Mouse (Mus musculus) yolk sac, embryonic 10.5 days (tissue): ENCODE results near the gene Slc29a1.

Experiments used
- DNase-seq: peaks from one replicate; pipeline ENCODE4 v3.0.0-alpha.2; 2017; ENCODE audit warnings: low spot score

Gene Slc29a1

DNA sequence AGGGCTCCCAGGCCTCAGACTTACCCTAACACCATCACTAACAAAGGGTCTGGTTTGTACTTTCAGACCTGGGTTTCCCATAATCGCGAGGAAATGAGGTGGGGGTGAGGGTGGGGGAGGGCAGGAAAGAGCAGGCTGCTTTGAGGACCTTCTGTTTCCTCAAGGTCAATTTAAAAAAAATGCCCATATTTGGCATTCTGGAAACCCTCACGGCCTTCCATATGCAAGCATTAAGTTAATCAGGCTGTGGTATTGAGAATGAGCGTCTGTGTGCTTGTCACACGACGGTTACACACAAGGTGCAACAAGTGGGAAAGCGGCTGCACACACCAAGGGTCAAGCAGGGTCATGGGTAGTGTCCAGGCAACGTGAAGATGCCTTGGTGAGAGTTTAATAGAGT lies 12.6 kb upstream of the Slc29a1 start:
- DNase-seq: no peak

DNA sequence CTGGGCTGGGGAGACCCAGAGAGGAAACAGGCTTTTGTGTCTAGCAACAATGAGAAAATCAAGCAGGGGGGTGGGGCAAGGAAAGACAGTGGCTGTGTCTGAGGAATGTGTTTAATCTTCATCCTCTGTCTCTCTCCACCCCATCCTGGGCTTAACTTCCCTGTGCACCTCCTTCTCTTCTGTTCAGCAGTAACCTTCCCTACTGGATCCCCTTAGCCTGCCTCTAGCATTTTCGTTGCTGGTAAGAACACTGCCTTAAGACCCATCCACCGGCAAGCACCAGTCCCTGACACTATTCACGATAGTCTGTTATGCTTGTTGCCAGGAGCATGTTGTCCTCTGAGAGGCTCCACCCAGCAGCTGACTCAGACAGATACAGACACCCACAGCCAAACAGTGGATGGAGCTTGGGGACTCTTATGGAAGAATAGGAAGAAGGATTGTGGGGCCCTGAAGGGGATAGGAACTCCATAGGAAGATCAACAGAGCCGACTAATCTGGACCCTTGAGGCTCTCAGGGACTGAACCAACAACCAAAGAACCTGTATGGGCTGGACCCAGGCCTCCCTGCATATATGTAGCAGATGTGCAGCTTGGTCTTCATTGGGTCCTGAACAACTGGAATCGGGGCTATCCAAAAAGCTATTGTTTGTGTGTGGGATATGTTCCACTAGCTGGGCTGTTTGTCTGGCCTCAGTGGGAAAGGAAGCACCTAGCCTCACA lies 10.9 kb upstream of the Slc29a1 start:
- no peak for DNase-seq

DNA sequence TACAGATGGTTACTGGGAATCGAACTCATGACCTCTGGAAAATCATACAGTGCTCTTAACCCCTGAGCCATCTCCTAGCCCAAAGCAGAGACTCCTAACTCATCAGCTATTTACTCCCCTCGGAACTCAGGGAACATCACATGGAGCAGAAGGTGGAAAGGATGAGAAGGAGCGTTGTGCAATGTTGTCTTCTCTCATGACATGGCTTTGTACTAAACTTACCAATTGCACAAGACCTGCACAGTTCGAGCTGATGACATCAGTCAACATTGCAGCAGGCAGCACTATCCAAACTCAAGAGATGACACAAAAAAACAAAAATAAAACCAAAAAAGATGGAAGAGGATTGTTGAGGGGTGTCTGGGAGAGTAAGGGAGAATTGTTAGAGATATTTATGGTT lies 9.0 kb upstream of the Slc29a1 start:
- DNase-seq: no peak

DNA sequence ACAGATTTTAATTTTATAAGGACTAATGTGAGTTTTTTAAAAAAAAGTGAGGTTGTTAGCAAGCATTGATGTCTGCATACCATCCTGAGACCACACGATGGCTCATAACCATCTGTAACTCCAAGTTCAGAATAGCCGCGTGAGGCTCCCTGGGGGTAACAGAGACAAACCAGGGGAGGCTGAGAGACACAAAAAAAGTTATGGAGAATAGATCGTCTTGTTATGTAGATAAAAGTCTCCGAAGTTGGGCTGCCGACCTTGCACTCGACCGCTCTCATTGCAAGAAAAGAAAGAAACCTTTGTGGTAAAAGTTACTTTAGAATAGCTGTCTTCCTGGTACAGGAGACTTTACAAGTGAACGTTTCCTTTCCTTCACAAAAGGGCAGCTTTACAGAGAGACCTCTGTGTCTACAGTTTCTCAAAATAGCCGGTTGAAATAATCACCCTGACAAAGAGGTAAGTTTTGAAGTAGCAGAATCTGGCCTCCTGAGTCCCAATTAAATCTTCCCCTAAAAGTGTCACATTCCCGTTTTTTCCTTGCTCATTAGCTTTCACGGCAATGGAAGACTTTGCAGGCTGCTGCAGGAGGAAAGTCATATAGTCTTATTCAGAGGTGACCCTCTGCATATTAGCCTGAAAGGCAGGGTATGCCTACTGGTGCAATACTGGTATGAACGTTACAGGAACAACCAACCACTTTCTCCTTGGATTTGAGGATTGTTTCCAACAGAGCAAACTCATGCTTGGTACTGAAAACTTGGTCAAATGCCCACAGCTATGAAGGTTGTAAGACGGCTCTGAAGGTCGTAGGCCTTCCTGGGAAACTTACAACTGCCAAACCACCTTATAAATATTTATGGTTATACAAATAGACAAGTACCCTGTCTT lies 7.8 kb upstream of the Slc29a1 start:
- no peak for DNase-seq

DNA sequence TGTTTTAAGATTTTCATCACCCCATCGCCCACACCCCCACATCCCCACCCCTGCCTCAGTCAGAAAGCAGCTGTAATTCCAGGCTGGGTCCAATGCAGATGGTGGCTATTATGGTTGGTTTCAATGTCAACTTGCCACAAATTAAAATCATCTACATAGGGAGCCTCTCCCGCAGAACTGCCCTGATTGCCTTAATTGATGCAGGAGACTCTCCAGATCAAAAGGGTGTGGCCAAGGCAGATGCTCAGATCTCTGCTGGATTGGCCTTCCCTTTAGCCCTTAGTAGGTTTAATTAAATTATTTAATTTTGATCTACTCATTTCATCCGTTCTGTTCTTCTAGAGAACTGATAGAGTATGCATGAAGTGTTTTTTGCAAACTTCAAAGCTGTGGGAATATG lies 3.6 kb upstream of the Slc29a1 start:
- no peak for DNase-seq

DNA sequence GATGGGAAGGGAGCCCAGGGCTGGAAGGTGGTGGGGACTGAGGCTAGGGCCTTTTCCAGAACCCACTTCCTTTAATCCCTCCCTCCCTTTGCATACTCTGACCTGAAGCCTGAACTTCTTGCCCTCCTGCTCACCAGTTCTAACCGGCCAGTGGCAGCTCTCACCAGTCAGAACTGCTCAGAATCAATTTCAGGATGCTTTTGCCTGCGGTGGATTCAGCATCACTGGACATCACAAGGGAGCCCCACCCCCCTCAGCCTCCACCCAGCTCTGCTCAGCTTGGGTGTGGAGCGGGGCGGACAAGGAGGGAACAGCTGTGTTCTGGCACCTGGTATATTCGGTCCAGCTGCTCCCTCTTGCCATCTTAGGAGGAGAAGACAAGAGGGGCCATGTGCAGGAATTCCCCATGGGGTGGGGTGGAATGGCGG lies 2.5 kb upstream of the Slc29a1 start, which contains the start of gene Mymx:
Gene Mymx (minus strand): TSS at position 226 of the 428 bp plus-strand sequence.
- DNase-seq: no peak

DNA sequence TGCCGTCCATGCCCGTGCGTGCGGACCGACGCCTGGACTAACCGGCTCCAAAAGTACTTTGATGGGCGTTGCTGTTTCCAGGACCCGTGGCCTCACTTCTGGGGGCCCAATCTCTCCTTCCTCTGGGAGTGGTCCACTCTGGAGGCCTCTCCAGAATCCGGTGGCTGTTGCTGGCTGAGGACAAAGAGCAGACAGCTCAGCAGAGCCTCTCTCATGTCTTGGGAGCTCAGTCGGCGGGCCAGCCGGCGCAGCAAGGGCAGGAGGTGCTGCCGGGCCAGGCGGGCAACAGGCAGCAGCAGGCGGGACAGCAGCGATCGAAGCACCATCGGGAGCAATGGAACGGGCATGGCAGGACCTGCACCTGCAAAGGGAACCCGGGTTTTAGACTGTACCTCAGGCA lies 1.9 kb upstream of the Slc29a1 start:
- DNase-seq: no peak

DNA sequence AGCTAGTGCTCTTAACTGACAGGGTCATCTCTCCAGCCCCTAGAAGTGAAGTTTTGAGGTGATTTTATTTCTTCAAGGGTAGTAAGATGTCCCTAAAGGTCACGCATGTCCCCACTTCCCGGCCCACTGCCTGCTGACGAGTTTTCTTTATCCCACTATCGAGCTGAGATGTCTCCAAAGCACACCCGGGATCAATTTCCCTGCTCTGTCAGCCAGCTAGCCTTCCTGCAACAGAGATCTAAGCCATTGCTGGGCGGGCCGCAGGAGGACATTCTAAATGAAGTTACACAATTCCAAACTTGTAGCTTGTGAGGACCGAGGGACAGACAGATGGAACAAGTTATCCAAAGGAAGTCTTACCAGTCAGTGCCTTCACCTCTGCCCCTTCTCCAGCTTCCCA lies 861 bp upstream of the Slc29a1 start:
- DNase-seq: no peak

DNA sequence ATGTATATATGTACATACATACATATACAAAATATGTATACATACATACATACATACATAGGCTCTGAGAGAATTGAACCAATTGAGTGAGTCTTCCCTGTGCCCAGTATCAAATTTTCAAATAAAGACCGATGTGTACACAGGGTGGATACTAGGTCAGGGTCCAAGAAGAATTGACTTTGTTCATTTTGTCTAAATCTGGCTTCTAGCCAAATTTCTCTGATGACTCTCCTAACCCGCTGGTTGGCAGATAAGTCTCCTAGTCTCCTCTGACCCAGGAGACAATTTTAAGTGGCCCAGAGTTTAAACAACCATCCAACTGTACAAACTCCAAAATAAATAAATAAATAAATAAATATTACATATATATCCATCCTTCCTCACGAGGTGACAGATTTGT lies 515 bp downstream of the Slc29a1 start:
- DNase-seq: no peak

DNA sequence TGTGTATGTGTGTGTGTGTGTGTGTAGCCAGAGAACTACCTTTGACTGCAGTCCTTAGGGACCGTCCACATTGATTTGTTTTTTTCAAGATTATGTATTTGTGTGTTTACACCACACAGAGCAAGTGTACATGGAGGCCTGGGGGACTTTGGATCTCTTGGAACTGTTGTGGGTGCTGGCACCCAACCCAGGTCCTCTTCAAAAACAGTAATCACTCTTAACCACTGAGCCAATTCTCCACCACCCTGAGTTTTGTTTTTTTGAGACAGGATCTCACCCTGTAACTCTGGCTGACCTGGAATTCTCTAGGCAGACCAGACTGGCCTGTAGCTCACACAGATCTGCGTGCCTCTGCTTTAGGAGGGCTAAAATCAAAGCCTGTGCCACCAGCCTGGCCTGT lies 1.0 kb downstream of the Slc29a1 start:
- DNase-seq: no peak

DNA sequence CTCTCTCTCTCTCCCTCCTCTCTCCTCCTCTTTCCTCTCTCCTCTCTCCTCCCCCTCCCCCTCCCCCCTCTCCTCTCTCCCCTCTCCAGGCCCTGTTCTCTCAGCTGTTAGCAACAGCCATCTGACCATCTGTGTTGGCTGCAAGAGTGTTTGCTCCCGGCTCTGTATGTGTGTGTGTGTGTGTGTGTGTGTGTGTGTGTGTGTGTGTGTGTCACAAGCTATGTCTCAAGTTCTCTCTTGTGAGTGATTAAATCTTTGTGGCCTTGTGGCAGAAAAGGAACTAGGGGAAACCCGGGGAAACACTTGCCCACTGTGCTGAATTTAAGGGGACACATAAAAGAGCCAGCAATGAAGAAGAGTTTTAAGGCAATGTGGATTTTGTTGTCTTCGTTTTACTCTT lies 1.6 kb downstream of the Slc29a1 start:
- no peak for DNase-seq

DNA sequence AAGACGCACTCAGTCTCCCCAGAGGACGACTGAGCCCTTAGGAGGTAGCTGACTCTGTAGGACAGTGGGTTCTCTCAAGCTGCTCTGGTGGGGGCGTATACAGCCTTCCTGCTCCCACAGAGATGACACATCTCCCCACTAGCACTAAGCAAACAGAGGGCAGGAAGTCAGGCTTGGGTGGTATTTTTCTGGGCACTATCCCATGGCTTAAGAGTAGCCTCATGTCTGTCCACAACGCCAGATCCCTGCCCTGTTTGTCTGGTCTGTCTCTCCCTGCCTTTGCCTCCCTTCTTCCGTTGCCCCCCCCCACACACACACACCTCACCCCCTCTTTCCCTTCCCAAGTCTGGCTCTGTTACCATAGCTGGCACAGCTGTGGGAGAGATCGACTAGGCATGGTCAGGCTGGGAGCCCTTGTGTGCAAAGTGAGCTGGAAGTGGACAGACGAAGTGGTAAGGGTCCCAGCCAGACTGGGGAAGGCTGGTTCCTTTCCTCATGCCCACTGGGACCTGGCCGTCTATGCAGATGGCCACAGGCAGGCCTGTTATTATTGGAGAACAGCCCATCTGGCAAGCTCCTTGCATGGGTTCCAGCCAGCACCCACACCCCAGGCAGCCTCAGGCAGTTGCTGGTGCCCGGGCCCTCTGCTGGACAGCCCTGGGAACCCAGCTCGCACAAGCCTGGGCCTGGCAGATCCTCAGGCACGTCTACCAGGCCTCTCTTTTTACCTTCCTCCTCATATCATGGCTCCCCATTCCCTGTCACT lies 2.6 kb downstream of the Slc29a1 start:
- DNase-seq: no peak

DNA sequence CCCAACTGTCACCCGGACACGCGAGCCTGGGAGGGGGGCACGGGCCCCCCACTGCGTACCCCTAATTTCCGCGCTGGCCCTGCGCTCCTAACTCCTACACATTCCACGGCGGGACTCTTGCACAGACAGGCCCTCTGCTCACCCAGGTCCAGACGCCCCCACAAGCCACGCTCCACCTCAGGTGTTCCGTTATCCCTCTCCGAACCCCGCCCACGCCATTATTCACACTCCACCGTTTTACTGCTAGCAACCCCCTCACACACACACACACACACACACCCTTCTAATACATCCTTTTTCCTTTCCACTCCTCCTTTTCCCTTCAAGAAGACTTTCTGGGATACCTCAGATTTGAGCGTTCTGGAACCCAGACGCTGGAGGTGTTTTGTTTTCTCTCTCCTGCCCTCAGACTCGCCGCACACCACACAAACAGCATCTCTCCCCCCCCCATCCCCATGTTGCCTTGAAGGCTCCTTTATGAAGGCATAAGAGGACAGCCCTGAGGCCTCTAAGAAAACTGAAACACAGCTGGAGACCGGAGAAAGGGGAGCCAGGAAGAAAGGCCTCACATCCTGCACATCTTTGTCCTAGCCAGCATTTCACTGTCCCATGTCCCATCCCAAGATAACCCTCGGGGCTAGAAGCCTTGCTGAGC lies 3.5 kb downstream of the Slc29a1 start:
- no peak for DNase-seq

DNA sequence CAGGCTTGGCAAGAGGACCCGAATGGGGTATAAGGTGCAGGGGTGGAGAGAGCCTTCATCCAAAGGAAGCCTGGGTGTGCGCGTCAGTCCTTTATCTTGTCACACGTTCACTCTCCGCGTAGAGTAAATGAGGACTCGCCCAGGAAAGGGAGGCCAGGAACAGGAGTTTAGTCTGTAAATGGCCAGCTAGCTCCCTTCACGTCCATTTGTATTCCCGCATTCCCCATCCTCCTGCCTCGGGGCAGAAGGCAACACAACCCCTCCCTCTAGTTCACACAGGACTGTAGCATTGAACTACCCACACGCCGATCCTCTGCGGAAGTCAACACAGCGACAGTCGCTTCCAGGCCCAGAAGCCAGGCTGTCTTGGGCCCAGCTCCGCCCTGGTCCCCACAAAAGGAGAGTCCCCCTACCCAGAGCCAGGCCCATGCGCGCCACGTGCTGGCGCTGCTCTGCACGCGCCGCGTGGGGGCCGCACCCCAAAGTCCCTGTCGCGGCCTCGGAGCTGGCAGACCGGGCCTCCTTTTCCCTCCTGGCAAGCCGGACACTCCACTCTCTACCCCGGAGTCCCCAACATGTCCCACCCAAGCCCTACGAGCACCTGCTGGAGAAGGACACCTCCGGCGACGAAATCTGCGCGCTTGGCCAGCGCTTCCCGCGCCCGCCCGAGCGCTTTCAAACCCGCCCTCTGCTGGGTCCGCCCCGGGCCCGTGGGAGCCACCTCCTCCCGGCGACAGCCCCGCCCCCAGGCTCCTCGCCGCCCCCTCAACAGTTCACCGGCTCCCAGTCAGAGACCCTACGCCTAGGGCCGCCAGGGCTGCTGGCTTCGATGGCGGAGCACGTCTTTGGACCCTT lies 4.3 kb downstream of the Slc29a1 start:
- peak; percentile 73 for DNase-seq

DNA sequence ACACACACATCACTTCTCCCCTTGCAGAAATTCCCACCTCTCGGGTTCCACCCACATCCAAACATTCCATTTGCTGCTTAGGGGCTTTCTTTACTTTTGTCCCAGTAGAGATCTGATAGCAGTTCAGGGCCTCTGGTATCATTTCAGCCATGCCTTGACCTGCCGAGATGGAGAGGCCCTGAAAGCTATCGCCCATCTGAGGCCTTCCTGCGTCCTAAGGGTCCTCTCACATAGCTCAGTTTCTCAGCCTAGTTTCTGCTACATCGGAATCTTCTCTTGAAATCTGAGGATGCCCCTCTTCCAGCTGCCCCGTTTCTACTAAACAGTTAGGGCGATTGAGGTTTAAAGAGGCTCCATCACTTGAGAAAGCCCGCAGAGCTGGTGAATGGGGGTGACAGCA lies 5.2 kb downstream of the Slc29a1 start:
- no peak for DNase-seq

DNA sequence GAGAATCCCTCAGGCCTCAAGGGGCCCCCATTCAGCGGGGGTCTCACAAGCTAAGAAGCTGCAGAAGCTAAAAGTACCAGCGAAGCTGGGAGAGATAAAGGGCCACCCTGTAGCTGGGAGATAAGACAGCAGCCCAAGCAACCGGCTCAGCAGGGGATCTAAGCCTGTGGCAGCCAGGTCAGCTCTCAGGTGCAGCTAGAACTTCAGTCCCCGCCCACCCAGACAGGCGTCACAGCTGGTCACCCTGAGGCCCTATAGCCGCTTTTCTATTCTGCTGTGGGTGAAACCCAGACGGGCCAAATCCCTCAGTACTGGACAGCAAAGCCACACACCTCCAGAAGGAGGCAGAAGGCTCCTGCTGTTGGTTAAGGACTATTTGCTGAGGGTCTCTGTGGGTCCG lies 5.9 kb downstream of the Slc29a1 start:
- DNase-seq: peak; percentile 53

DNA sequence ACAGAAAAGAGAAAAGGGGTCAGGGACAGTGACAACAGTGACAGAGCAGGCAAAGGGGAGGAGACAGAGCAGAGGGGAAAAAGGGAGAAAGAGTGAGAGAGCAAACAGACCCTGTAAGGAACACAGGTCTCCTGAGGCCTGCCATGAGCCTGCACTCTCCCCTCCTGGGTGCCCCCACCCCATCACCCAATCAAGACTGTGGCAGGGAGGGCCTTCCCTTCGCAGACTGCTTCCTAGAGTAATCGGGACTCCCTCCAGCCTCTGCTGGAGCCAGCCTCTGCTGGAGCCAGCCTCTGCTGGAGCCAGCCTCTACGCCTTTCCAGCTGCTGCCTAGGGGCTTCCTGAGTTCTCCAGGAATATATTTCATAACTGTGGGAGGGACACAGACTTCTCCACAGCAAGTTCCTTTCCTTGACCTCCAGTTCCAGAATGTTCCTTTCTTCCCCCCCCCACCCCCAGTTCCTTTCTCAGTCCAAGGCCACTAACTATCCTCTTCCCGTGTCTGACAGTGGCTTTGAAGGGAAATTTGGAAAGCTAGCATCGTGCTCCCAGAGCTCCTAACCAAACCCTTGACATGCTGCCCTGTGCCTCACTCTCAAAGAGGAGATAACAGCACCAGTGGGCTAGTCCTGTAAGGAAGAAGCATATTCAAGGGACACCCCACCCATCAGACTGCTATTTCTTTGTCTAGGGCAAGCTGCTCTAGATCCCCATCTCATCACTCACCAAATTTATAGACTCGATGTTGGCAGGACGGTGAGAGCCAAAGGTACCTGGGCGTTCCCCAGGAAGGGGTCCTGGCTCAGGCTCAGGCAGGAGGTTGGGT lies 6.6 kb downstream of the Slc29a1 start:
- DNase-seq: no peak

DNA sequence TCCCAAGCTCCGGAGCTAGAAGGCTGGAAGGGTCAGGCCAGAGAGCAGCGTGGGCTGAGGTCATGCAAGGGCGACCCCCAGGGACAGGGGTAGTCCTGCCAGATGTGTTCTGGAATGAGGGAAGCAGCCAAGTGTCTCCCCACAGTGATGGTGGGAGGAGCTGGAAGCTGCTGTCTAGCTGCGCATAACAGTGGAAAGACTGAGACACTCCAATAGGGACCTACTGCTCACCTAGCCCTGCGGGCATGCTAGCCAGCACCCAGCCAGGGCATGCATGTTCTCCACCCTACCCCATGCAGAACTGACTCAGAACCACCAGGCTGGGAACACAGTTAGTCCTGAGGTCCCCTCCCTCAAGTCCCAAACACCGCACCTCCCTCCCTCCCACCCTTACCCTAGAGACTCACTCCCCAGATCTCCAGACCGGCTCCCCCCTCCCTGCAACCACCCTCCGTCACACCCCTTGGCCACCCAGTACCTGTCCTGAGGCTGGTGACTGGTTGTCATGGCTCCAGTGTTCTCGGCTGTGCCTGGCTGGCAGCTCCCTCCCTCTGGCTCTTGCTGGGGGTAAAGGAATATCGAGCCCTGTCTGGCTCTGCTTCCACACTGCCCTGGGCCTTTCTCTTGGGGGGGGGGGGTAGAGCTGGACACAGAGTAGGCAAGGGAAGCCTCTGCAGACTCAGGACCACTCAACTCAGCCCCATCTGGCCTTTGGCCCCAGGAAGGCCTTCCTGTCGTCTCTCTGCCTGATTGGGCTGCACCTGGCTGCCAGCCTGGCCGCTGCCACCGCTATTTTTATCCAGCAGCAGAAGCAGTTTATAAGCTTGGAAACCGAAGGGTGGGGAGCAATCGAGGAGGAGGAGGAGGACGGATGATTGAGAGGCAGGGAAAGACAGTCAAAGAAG lies 7.5 kb downstream of the Slc29a1 start:
- DNase-seq: no peak

DNA sequence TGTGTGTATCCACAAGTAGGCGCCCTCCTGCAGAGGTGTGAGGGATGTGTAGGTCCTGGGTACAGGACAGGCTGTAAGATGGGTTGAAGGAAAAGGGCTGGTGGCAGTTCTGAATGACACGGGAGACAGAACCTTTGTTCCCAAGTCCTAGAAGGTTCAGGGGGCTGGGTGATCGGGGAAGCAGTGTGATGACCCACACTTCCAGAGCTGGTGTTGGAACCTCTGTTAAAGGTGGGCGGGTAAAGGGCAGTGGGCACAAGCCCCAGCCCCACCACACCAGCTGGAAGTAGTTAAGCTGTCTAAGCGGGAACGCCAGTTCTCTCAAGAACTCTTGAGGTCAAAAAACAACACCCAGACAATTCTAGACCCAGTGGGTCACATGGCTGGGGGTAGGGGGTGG lies 9.0 kb downstream of the Slc29a1 start:
- DNase-seq: no peak
